Mouse (Mus musculus) midbrain, embryonic 12.5 days (tissue): ENCODE data around the gene Rbfox3. TPM values are rescaled to one million over a fixed set of nuclear protein-coding genes. Genes with fewer than 3 reads are reported as not detected.

Experiments used
- ATAC-seq: fragments of 200-750 bp; cut with Nextera tagmentation; 2 replicates; pipeline ENCODE4 v1.8.0; 2017; ENCODE audit warnings: low read depth, moderate TSS enrichment, moderate library complexity; ENCODE audit not compliant: low FRiP score
- H3K27ac ChIP-seq: fragments of 300-500 bp; sonication (generic); replicated peaks from 2 replicates; pipeline ENCODE4 v1.5.1; 2016; ENCODE audit warnings: mild to moderate bottlenecking
- H3K27me3 ChIP-seq: fragments of 300-500 bp; sonication (generic); 2 replicates; pipeline ENCODE4 v1.6.1; 2016; ENCODE audit warnings: mild to moderate bottlenecking
- H3K36me3 ChIP-seq: fragments of 300-500 bp; sonication (generic); 2 replicates; pipeline ENCODE4 v1.6.1; 2016
- H3K4me1 ChIP-seq: fragments of 300-500 bp; sonication (generic); 2 replicates; pipeline ENCODE4 v1.6.1; 2016
- H3K4me2 ChIP-seq: fragments of 300-500 bp; sonication (generic); replicated peaks from 2 replicates; pipeline ENCODE4 v1.6.1; 2016; ENCODE audit warnings: mild to moderate bottlenecking, moderate library complexity
- H3K4me3 ChIP-seq: fragments of 300-500 bp; sonication (generic); 2 replicates; pipeline ENCODE4 v1.5.1; 2016; ENCODE audit warnings: mild to moderate bottlenecking
- H3K9ac ChIP-seq: fragments of 300-500 bp; sonication (generic); replicated peaks from 2 replicates; pipeline ENCODE4 v1.6.1; 2016; ENCODE audit warnings: mild to moderate bottlenecking, moderate library complexity
- H3K9me3 ChIP-seq: fragments of 300-500 bp; sonication (generic); 2 replicates; pipeline ENCODE4 v1.6.1; 2016; ENCODE audit warnings: mild to moderate bottlenecking
- WGBS: fragments of 180-500 bp; shearing (Covaris S2); methylation state at CpG from one replicate; pipeline ENCODE4 v1.1.7; 2016; 5-methylcytosine and 5-hydroxymethylcytosine counted together
- polyA plus RNA-seq: library from polyadenylated mRNA; unstranded; fragments of >200 nt; fragmentation: Nextera tagmentation; extraction: Ambion mirVana; gene quantifications from 2 replicates; pipeline ENCODE4 v1.2.1, GENCODE M21; 2016

Gene Rbfox3
- polyA plus RNA-seq, 1 experiment from 2014 or later = 16.0 TPM

DNA sequence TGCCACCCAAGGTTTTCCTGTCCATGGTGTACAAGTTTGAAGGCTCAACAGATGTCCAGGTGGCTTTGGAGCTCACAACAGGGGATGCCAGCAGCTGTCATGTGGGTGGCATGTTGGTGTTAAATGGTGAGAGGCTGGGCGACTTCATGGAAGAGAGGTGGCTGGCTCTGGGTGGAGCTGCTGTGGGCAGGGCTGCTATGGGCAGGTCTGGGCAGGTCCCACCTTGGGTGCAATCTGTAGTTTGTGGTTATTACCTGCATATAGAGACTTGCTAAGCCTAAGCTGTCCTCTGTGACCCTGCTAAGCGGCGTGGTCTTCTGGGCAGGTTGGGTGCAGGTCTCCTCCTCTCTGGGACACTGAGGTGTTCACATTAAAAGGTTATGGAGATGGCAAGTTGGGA lies 425.6 kb downstream of the Rbfox3 start:
- Histone ChIP-seq H3K4me3 (no peak overlapping the region), H3K4me2 (no peak overlapping the region), H3K9me3 (no peaks in the 10 kb centered on the region), H3K27ac (no peak overlapping the region), H3K9ac (no peak overlapping the region), H3K36me3 (peaks cover 15% of the 10 kb centered on the region), H3K27me3 (peaks cover 8% of the 10 kb centered on the region), H3K4me1 (peaks cover 8% of the 10 kb centered on the region)
- 89% methylated on average over 3 of the region's 3 CpGs for WGBS
- no peak for ATAC-seq

GRCm38 (mm10) chr11:118485338-118485737 lies 426.1 kb downstream of the Rbfox3 start:
- no peak for ATAC-seq

DNA sequence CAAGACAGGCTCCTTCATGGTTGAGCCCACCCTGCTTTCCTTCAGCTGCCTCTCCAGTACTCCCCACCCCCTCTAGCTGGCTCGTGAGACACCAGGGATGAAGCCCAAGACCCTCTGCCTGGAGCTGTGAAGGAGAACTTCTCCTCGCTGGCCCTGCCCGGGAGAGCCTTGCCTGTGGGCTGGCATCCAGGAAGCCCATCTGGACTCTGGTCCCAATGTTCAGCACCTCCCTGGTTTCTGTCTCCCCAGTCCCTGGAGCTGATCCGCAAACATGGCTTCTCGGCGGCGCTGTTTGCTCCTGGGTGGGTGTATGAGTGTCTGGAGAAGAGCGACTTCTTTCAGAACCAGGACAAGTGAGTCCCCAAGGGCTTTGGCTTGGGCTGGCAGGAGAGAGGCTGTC lies 427.2 kb downstream of the Rbfox3 start:
- no peak for ATAC-seq
- H3K9me3 ChIP-seq = no peaks in the 10 kb centered on the region
- H3K36me3 ChIP-seq = peaks cover 15% of the 10 kb centered on the region
- no peak overlapping the region for H3K9ac ChIP-seq
- H3K4me3 ChIP-seq = no peak overlapping the region
- H3K4me2 ChIP-seq = no peak overlapping the region
- no peaks in the 10 kb centered on the region for H3K4me1 ChIP-seq
- H3K27ac ChIP-seq = no peak overlapping the region
- no peaks in the 10 kb centered on the region for H3K27me3 ChIP-seq
- WGBS = 87% methylated on average over 8 of the region's 8 CpGs

More at GRCm38 (mm10) chr11:118485338-118485737, 426.1 kb downstream of the Rbfox3 start:
- 82% methylated on average over 11 of the region's 11 CpGs for WGBS
- Histone ChIP-seq H3K4me3 (no peak overlapping the region), H3K4me1 (peaks cover 4% of the 10 kb centered on the region), H3K27me3 (peaks cover 4% of the 10 kb centered on the region), H3K27ac (no peak overlapping the region), H3K9ac (no peak overlapping the region), H3K36me3 (peaks cover 15% of the 10 kb centered on the region), H3K9me3 (no peaks in the 10 kb centered on the region), H3K4me2 (no peak overlapping the region)

DNA sequence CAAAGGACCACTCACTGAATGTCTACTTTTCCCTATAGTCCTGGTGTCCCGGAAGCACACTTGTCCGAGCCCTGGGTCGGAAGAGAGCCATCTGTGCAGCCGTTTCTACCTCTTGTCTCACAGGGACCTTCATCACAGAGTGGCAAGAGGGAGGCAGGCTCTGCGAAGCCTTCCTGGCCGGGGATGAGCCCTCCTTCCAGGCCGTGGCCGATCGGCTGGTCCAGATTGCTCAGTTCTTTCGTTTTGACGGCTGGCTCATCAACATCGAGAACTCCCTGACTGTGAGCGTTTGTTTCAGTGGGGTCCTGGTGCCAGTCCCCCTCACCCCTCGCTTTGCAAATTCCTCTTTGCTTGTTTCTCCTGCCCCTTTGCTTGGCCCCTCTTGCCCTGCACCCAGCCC lies 429.6 kb downstream of the Rbfox3 start:
- no peaks in the 10 kb centered on the region for H3K9me3 ChIP-seq
- 89% methylated on average over 14 of the region's 14 CpGs for WGBS
- peaks cover 15% of the 10 kb centered on the region for H3K36me3 ChIP-seq
- H3K9ac ChIP-seq = no peak overlapping the region
- H3K27me3 ChIP-seq = peaks cover 4% of the 10 kb centered on the region; the same call in 1 of the 2 replicates
- no peak overlapping the region for H3K4me2 ChIP-seq
- no peak overlapping the region for H3K27ac ChIP-seq
- H3K4me1 ChIP-seq = peaks cover 5% of the 10 kb centered on the region
- no peak overlapping the region for H3K4me3 ChIP-seq
- ATAC-seq = no peak

- H3K4me2 ChIP-seq = no peak overlapping the region
- no peaks in the 10 kb centered on the region for H3K9me3 ChIP-seq
- H3K27ac ChIP-seq = no peak overlapping the region
- no peak overlapping the region for H3K9ac ChIP-seq
- peaks cover 4% of the 10 kb centered on the region; the same call in 1 of the 2 replicates for H3K27me3 ChIP-seq
- H3K4me1 ChIP-seq = peaks cover 5% of the 10 kb centered on the region
- H3K36me3 ChIP-seq = peaks cover 14% of the 10 kb centered on the region
- WGBS = 96% methylated on average over 11 of the region's 11 CpGs
- no peak overlapping the region for H3K4me3 ChIP-seq
- no peak for ATAC-seq
Observed at GRCm38 (mm10) chr11:118481231-118481630, 430.2 kb downstream of the Rbfox3 start.

DNA sequence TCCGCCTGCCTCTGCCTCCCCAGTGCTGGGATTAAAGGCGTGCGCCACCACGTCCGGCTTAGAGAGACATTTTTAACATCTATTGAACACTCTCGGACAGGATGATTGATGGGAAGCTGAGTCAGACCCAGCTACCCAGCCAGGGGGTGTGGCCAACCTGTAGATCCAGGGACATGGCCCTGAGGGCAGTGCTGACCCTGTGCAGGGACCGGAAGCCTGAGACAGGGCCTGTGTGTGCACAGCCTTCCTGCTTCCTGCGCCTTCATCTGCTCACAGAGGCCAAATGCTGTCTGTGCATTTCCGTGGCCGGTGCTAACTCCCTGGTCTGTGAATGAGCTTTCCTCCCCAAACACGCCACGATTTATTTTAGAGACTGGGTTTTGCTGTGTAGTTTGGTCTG lies 431.6 kb downstream of the Rbfox3 start:
- Histone ChIP-seq H3K27ac (no peak overlapping the region), H3K27me3 (peaks cover 4% of the 10 kb centered on the region; the same call in 1 of the 2 replicates), H3K4me1 (peaks cover 5% of the 10 kb centered on the region), H3K4me3 (no peak overlapping the region), H3K9me3 (no peaks in the 10 kb centered on the region), H3K36me3 (peaks cover 5% of the 10 kb centered on the region; the same call in 1 of the 2 replicates), H3K4me2 (no peak overlapping the region), H3K9ac (no peak overlapping the region)
- no peak for ATAC-seq
- 88% methylated on average over 12 of the region's 12 CpGs for WGBS

- Histone ChIP-seq H3K27ac (no peak within 1 kb of the TSS; the same call in 1 of the 2 replicates), H3K36me3 (peaks cover 4% of the 10 kb centered on the region; the same call in 1 of the 2 replicates), H3K4me1 (peaks cover 5% of the 10 kb centered on the region), H3K27me3 (peaks cover 4% of the 10 kb centered on the region; the same call in 1 of the 2 replicates), H3K9me3 (no peaks in the 10 kb centered on the region), H3K4me3 (peak within 1 kb of the TSS; percentile 75), H3K9ac (peak within 1 kb of the TSS; percentile 70), H3K4me2 (peak within 1 kb of the TSS; percentile 87)
- peak; percentile 100 for ATAC-seq
- 1% methylated on average over 57 of the region's 57 CpGs for WGBS
Observed at GRCm38 (mm10) chr11:118476396-118477373, 434.7 kb downstream of the Rbfox3 start, which contains the start of gene Engase. Gene Engase (plus strand): TSS chr11:118476829.

DNA sequence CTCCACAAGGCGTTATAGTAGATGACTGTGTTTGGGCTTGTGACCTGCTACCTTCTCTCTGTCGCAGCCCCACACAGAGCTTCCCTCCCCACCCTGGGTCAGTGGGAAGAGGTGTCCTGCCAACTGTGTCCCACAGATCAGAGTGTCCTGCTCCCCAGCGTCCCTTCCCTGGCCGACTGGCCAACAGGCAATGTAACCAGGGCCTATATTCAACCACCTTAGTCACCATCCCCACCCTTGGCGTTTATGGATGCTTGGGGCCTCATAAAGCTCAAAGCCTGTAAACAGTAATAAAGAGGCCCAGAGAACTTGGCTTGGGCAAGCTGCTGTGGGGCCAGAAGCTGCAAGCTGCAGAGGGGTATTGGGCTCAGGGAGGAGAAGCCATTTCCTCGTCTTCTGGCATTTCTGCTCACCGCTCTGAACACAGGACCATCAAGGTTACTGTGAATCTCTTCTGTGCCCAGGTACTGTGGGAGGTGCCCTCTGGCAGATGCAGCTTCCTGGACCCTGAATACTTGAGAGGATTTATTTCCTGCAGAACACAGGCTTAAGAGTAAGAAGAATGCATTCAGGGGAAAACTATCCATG lies 435.8 kb downstream of the Rbfox3 start:
- Histone ChIP-seq H3K4me1 (peaks cover 5% of the 10 kb centered on the region), H3K9me3 (no peaks in the 10 kb centered on the region)

DNA sequence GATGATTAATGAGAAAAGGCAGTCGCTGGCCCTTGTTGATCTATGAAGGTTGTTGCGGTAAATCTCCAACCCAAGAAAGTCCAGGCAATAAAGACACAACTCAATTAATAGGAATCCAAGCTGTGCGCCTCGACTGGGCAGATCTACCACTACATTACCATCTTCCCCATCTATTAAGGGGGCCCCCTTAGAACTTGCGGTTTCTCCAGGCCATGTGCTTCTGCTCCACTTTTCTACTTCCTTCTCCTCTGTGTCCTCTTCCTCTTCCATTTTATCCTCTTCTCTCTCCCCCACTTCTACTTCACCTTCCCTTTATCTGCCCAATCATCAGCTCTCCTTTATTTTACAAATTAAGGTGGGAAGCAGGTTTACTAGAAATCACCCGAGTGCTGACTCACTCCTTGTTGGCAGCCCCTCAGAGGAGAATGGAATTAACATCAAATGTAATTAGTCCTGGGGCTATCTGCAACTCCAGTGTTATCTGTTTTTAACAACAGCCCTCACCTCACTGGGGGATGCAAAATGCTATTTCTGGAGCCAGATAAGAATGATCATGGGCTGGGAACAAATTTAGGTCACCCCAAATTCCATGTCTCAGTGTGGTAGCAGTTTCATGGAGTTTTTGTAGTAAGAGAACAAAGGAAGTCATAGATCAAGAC lies 437.4 kb downstream of the Rbfox3 start:
- H3K9me3 ChIP-seq = no peaks in the 10 kb centered on the region
- H3K4me3 ChIP-seq = no peak overlapping the region
- H3K4me1 ChIP-seq = peaks cover 13% of the 10 kb centered on the region
- ATAC-seq = no peak
- H3K4me2 ChIP-seq = no peak overlapping the region
- peaks cover 4% of the 10 kb centered on the region; the same call in 1 of the 2 replicates for H3K27me3 ChIP-seq
- WGBS = 85% methylated on average over 6 of the region's 6 CpGs
- H3K27ac ChIP-seq = no peak overlapping the region
- no peaks in the 10 kb centered on the region for H3K36me3 ChIP-seq
- H3K9ac ChIP-seq = no peak overlapping the region

More for the DNA sequence above, 435.8 kb downstream of the Rbfox3 start:
- 91% methylated on average over 7 of the region's 7 CpGs for WGBS
- no peak overlapping the region for H3K9ac ChIP-seq
- peaks cover 4% of the 10 kb centered on the region; the same call in 1 of the 2 replicates for H3K27me3 ChIP-seq
- ATAC-seq = no peak
- no peaks in the 10 kb centered on the region for H3K36me3 ChIP-seq
- no peak overlapping the region for H3K27ac ChIP-seq
- no peak overlapping the region for H3K4me2 ChIP-seq
- H3K4me3 ChIP-seq = no peak overlapping the region

GRCm38 (mm10) chr11:118473161-118473560 lies 438.2 kb downstream of the Rbfox3 start:
- no peak overlapping the region for H3K27ac ChIP-seq
- H3K27me3 ChIP-seq = peaks cover 4% of the 10 kb centered on the region; the same call in 1 of the 2 replicates
- H3K4me3 ChIP-seq = no peak overlapping the region
- 87% methylated on average over 1 of the region's 1 CpGs for WGBS
- ATAC-seq = no peak
- H3K4me1 ChIP-seq = peaks cover 13% of the 10 kb centered on the region
- H3K9ac ChIP-seq = no peak overlapping the region
- no peaks in the 10 kb centered on the region for H3K36me3 ChIP-seq
- no peak overlapping the region for H3K4me2 ChIP-seq
- H3K9me3 ChIP-seq = no peaks in the 10 kb centered on the region

- no peak overlapping the region for H3K27ac ChIP-seq
- ATAC-seq = no peak
Observed at GRCm38 (mm10) chr11:118471676-118472075, 439.7 kb downstream of the Rbfox3 start.

More at GRCm38 (mm10) chr11:118471676-118472075, 439.7 kb downstream of the Rbfox3 start:
- H3K4me2 ChIP-seq = no peak overlapping the region
- no peaks in the 10 kb centered on the region for H3K36me3 ChIP-seq
- no peaks in the 10 kb centered on the region for H3K27me3 ChIP-seq
- H3K9me3 ChIP-seq = no peaks in the 10 kb centered on the region
- WGBS = 77% methylated on average over 13 of the region's 13 CpGs
- no peak overlapping the region for H3K4me3 ChIP-seq
- H3K9ac ChIP-seq = no peak overlapping the region
- peaks cover 8% of the 10 kb centered on the region; the same call in 1 of the 2 replicates for H3K4me1 ChIP-seq
